Mouse (Mus musculus): ENCODE measurements around the gene Gng8. TPM values are rescaled to one million over a fixed set of nuclear protein-coding genes. Genes with fewer than 3 reads are reported as not detected.
A peak's percentile ranks its signal among the peaks of the same experiment; 100 is the strongest.

Gng8 gene
- polyA plus RNA-seq, 1 experiment from 2014 or later, result 11.0 TPM

- Histone ChIP-seq H3K4me3 (ENCODE audit: low read depth, low read length) (no peak overlapping the region), H3K4me2 (replicated peaks; ENCODE audit: low read depth, low read length) (no peak overlapping the region), H3K9me3 (ENCODE audit: control insufficient read depth, low read length) (no peaks in the 10 kb centered on the region), H3K27me3 (ENCODE audit: control insufficient read depth, insufficient read depth, low read length) (no peaks in the 10 kb centered on the region), H3K4me1 (replicated peaks; ENCODE audit: control insufficient read depth, insufficient read depth, low read length) (no peaks in the 10 kb centered on the region), H3K9ac (ENCODE audit: low read depth, low read length) (no peak overlapping the region), H3K27ac (ENCODE audit: low read depth, low read length) (no peak overlapping the region), H3K36me3 (ENCODE audit: control insufficient read depth, insufficient read depth, low read length) (no peaks in the 10 kb centered on the region)
- WGBS, result 3% methylated on average over 1 of the region's 1 CpGs
- DNase-seq (ENCODE audit: low spot score) (peak; percentile 80), ATAC-seq (ENCODE audit: low FRiP score) (peak; percentile 22; the same call in 1 of the 2 replicates)
These were observed 39.3 kb downstream of the Gng8 start for GRCm38 (mm10) chr7:16930850-16931249.

- 18% methylated on average over 14 of the region's 14 CpGs for WGBS
- peak; percentile 93 for DNase-seq (ENCODE audit: low spot score)
- no peak overlapping the region for H3K4me2 ChIP-seq (replicated peaks; ENCODE audit: low read depth, low read length)
- H3K27me3 ChIP-seq (ENCODE audit: control insufficient read depth, insufficient read depth, low read length), result no peaks in the 10 kb centered on the region
- no peaks in the 10 kb centered on the region for H3K4me1 ChIP-seq (replicated peaks; ENCODE audit: control insufficient read depth, insufficient read depth, low read length)
- peak; percentile 71 for ATAC-seq (ENCODE audit: low FRiP score)
- no peaks in the 10 kb centered on the region for H3K36me3 ChIP-seq (ENCODE audit: control insufficient read depth, insufficient read depth, low read length)
- no peak overlapping the region for H3K4me3 ChIP-seq (ENCODE audit: low read depth, low read length)
- no peak overlapping the region for H3K27ac ChIP-seq (ENCODE audit: low read depth, low read length)
- no peak overlapping the region for H3K9ac ChIP-seq (ENCODE audit: low read depth, low read length)
- H3K9me3 ChIP-seq (ENCODE audit: control insufficient read depth, low read length), result no peaks in the 10 kb centered on the region
These were observed 40.5 kb downstream of the Gng8 start for GRCm38 (mm10) chr7:16931968-16932627.

GRCm38 (mm10) chr7:16932704-16933577 is 41.4 kb downstream of the Gng8 start:
- peak; percentile 55 for ATAC-seq (ENCODE audit: low FRiP score)

GRCm38 (mm10) chr7:16937312-16937711 is 45.7 kb downstream of the Gng8 start:
- H3K9ac ChIP-seq (ENCODE audit: low read depth, low read length), result no peak overlapping the region
- no peak overlapping the region for H3K27ac ChIP-seq (ENCODE audit: low read depth, low read length)
- no peak overlapping the region for H3K4me3 ChIP-seq (ENCODE audit: low read depth, low read length)
- no peaks in the 10 kb centered on the region for H3K36me3 ChIP-seq (ENCODE audit: control insufficient read depth, insufficient read depth, low read length)
- no peak for ATAC-seq (ENCODE audit: low FRiP score)
- no peaks in the 10 kb centered on the region for H3K27me3 ChIP-seq (ENCODE audit: control insufficient read depth, insufficient read depth, low read length)
- H3K4me2 ChIP-seq (replicated peaks; ENCODE audit: low read depth, low read length), result no peak overlapping the region
- no peaks in the 10 kb centered on the region for H3K4me1 ChIP-seq (replicated peaks; ENCODE audit: control insufficient read depth, insufficient read depth, low read length)
- no peaks in the 10 kb centered on the region for H3K9me3 ChIP-seq (ENCODE audit: control insufficient read depth, low read length)
- WGBS, result 47% methylated on average over 4 of the region's 4 CpGs
- DNase-seq (ENCODE audit: low spot score), result no peak

More at GRCm38 (mm10) chr7:16932704-16933577, 41.4 kb downstream of the Gng8 start:
- H3K4me1 ChIP-seq (replicated peaks; ENCODE audit: control insufficient read depth, insufficient read depth, low read length), result no peaks in the 10 kb centered on the region
- H3K27me3 ChIP-seq (ENCODE audit: control insufficient read depth, insufficient read depth, low read length), result no peaks in the 10 kb centered on the region
- no peak overlapping the region for H3K27ac ChIP-seq (ENCODE audit: low read depth, low read length)
- WGBS, result 48% methylated on average over 14 of the region's 14 CpGs
- no peaks in the 10 kb centered on the region for H3K36me3 ChIP-seq (ENCODE audit: control insufficient read depth, insufficient read depth, low read length)
- no peaks in the 10 kb centered on the region for H3K9me3 ChIP-seq (ENCODE audit: control insufficient read depth, low read length)
- no peak overlapping the region for H3K9ac ChIP-seq (ENCODE audit: low read depth, low read length)
- no peak overlapping the region for H3K4me2 ChIP-seq (replicated peaks; ENCODE audit: low read depth, low read length)
- peak; percentile 74 for DNase-seq (ENCODE audit: low spot score)
- H3K4me3 ChIP-seq (ENCODE audit: low read depth, low read length), result no peak overlapping the region

GRCm38 (mm10) chr7:16938117-16938791 is 46.7 kb downstream of the Gng8 start:
- ATAC-seq (ENCODE audit: low FRiP score), result peak; percentile 58; the same call in 1 of the 2 replicates
- Histone ChIP-seq H3K4me3 (ENCODE audit: low read depth, low read length) (no peak overlapping the region), H3K27me3 (ENCODE audit: control insufficient read depth, insufficient read depth, low read length) (no peaks in the 10 kb centered on the region), H3K4me1 (replicated peaks; ENCODE audit: control insufficient read depth, insufficient read depth, low read length) (no peaks in the 10 kb centered on the region), H3K27ac (ENCODE audit: low read depth, low read length) (no peak overlapping the region), H3K4me2 (replicated peaks; ENCODE audit: low read depth, low read length) (no peak overlapping the region), H3K36me3 (ENCODE audit: control insufficient read depth, insufficient read depth, low read length) (no peaks in the 10 kb centered on the region), H3K9me3 (ENCODE audit: control insufficient read depth, low read length) (no peaks in the 10 kb centered on the region), H3K9ac (ENCODE audit: low read depth, low read length) (no peak overlapping the region)
- DNase-seq (ENCODE audit: low spot score), result peak; percentile 47
- 71% methylated on average over 17 of the region's 17 CpGs for WGBS

- 50% methylated on average over 7 of the region's 7 CpGs for WGBS
These were observed 48.7 kb downstream of the Gng8 start for GRCm38 (mm10) chr7:16940292-16940691.

GRCm38 (mm10) chr7:16942861-16943260 is 51.3 kb downstream of the Gng8 start:
- Histone ChIP-seq H3K4me1 (replicated peaks; ENCODE audit: control insufficient read depth, insufficient read depth, low read length) (peaks cover 19% of the 10 kb centered on the region; the same call in 1 of the 2 replicates), H3K9ac (ENCODE audit: low read depth, low read length) (no peak overlapping the region), H3K36me3 (ENCODE audit: control insufficient read depth, insufficient read depth, low read length) (no peaks in the 10 kb centered on the region), H3K27ac (ENCODE audit: low read depth, low read length) (no peak overlapping the region), H3K9me3 (ENCODE audit: control insufficient read depth, low read length) (no peaks in the 10 kb centered on the region), H3K4me3 (ENCODE audit: low read depth, low read length) (no peak overlapping the region), H3K4me2 (replicated peaks; ENCODE audit: low read depth, low read length) (no peak overlapping the region), H3K27me3 (ENCODE audit: control insufficient read depth, insufficient read depth, low read length) (peaks cover 30% of the 10 kb centered on the region)
- DNase-seq (ENCODE audit: low spot score), result no peak
- 64% methylated on average over 4 of the region's 4 CpGs for WGBS
- no peak for ATAC-seq (ENCODE audit: low FRiP score)

More at GRCm38 (mm10) chr7:16940292-16940691, 48.7 kb downstream of the Gng8 start:
- Histone ChIP-seq H3K27me3 (ENCODE audit: control insufficient read depth, insufficient read depth, low read length) (peaks cover 5% of the 10 kb centered on the region), H3K4me3 (ENCODE audit: low read depth, low read length) (no peak overlapping the region), H3K27ac (ENCODE audit: low read depth, low read length) (no peak overlapping the region), H3K4me2 (replicated peaks; ENCODE audit: low read depth, low read length) (no peak overlapping the region), H3K36me3 (ENCODE audit: control insufficient read depth, insufficient read depth, low read length) (no peaks in the 10 kb centered on the region), H3K9ac (ENCODE audit: low read depth, low read length) (no peak overlapping the region), H3K9me3 (ENCODE audit: control insufficient read depth, low read length) (no peaks in the 10 kb centered on the region), H3K4me1 (replicated peaks; ENCODE audit: control insufficient read depth, insufficient read depth, low read length) (0 out of 2 replicates have a peak, but pooled peaks cover 2% of the 10 kb centered on the region)
- DNase-seq (ENCODE audit: low spot score) (no peak), ATAC-seq (ENCODE audit: low FRiP score) (no peak)

GRCm38 (mm10) chr7:16944061-16944807 is 52.6 kb downstream of the Gng8 start, which contains the start of gene Pnmal2:
Pnmal2 (plus strand) TSS chr7:16944682.
- Histone ChIP-seq H3K27me3 (ENCODE audit: control insufficient read depth, insufficient read depth, low read length) (peaks cover 44% of the 10 kb centered on the region), H3K4me1 (replicated peaks; ENCODE audit: control insufficient read depth, insufficient read depth, low read length) (peaks cover 25% of the 10 kb centered on the region; the same call in 1 of the 2 replicates), H3K4me3 (ENCODE audit: low read depth, low read length) (peak within 1 kb of the TSS; percentile 67), H3K4me2 (replicated peaks; ENCODE audit: low read depth, low read length) (peak within 1 kb of the TSS; percentile 87), H3K36me3 (ENCODE audit: control insufficient read depth, insufficient read depth, low read length) (no peaks in the 10 kb centered on the region), H3K27ac (ENCODE audit: low read depth, low read length) (peak within 1 kb of the TSS; percentile 67), H3K9me3 (ENCODE audit: control insufficient read depth, low read length) (no peaks in the 10 kb centered on the region), H3K9ac (ENCODE audit: low read depth, low read length) (peak within 1 kb of the TSS; percentile 81)
- peak; percentile 90 for ATAC-seq (ENCODE audit: low FRiP score)
- WGBS, result 16% methylated on average over 33 of the region's 36 CpGs
- peak; percentile 94 for DNase-seq (ENCODE audit: low spot score)
